Mouse (Mus musculus) MEL (cell line): ENCODE data around the gene Rcbtb2. TPM values are rescaled to one million over a fixed set of nuclear protein-coding genes. Genes with fewer than 3 reads are reported as not detected.

Experiments used
- DNase-seq: peaks from one replicate; pipeline ENCODE4 v3.0.0; 2011; ENCODE audit warnings: low read depth, low spot score
- H3K27ac ChIP-seq: 2 replicates; pipeline ENCODE4 v1.5.1; 2012; ENCODE audit warnings: low read depth, mild to moderate bottlenecking, control low read depth, low read length, moderate library complexity; ENCODE audit not compliant: control insufficient read depth
- H3K27me3 ChIP-seq, 2 experiments: fragments of 150-350 bp in 1 of 2; sonication (generic) in 1 of 2; 2 replicates each; pipeline ENCODE4 v1.6.1; 2012; ENCODE audit warnings: low read length in 2 of 2, mild to moderate bottlenecking in 2 of 2, improper control_type of control experiment in 1 of 2, moderate library complexity in 1 of 2; ENCODE audit not compliant: insufficient read depth in 2 of 2, control insufficient read depth in 1 of 2
- H3K36me3 ChIP-seq, 2 experiments: 2 replicates each; pipeline ENCODE4 v1.6.1; 2012 to 2014; ENCODE audit warnings: low read length in 2 of 2, improper control_type of control experiment in 1 of 2, inconsistent platforms in 1 of 2, mild to moderate bottlenecking in 1 of 2; ENCODE audit not compliant: insufficient read depth in 2 of 2, control insufficient read depth in 1 of 2
- H3K4me1 ChIP-seq, 2 experiments: fragments of 150-350 bp in 1 of 2; sonication (generic) in 1 of 2; 2 replicates each; pipeline ENCODE4 v1.6.1; 2012; ENCODE audit warnings: low read length in 2 of 2, improper control_type of control experiment in 1 of 2, mild to moderate bottlenecking in 1 of 2; ENCODE audit not compliant: insufficient read depth in 2 of 2, control insufficient read depth in 1 of 2
- H3K4me3 ChIP-seq, 2 experiments: fragments of 150-350 bp in 1 of 2; sonication (generic) in 1 of 2; 2 replicates each; pipeline ENCODE4 v1.5.1; 2012; ENCODE audit warnings: low read depth in 2 of 2, low read length in 2 of 2, mild to moderate bottlenecking in 2 of 2, moderate library complexity in 2 of 2, control low read depth in 1 of 2, improper control_type of control experiment in 1 of 2; ENCODE audit not compliant: control insufficient read depth in 1 of 2, insufficient read depth in 1 of 2
- H3K79me2 ChIP-seq: 2 replicates; pipeline ENCODE4 v1.6.1; 2012; ENCODE audit warnings: mild to moderate bottlenecking, low read length, moderate library complexity; ENCODE audit not compliant: control insufficient read depth, poor library complexity, insufficient read depth
- H3K9ac ChIP-seq: 2 replicates; pipeline ENCODE4 v1.6.1; 2012; ENCODE audit warnings: low read depth, mild to moderate bottlenecking, control low read depth, low read length, moderate library complexity; ENCODE audit not compliant: control insufficient read depth, poor library complexity, severe bottlenecking
- H3K9me3 ChIP-seq: fragments of 150-350 bp; sonication (generic); replicated peaks from 2 replicates; pipeline ENCODE4 v1.6.1; 2012; ENCODE audit warnings: mild to moderate bottlenecking, low read length, improper control_type of control experiment, moderate library complexity; ENCODE audit not compliant: insufficient read depth
- CHD2 ChIP-seq: IDR thresholded peaks from 2 replicates; pipeline ENCODE4 v1.6.1; 2011; ENCODE audit warnings: low read length, improper control_type of control experiment
- CTCF ChIP-seq, 3 experiments: IDR thresholded peaks in 2 of 3; conservative IDR thresholded peaks in 1 of 3; 2 replicates each; pipeline ENCODE4 v1.5.1; 2011 to 2012; ENCODE audit warnings: low read length in 3 of 3, low read depth in 2 of 3, mild to moderate bottlenecking in 2 of 3, improper control_type of control experiment in 1 of 3, inconsistent platforms in 1 of 3, mixed read lengths in 1 of 3, moderate library complexity in 1 of 3; ENCODE audit not compliant: control insufficient read depth in 1 of 3, insufficient read depth in 1 of 3, poor library complexity in 1 of 3, severe bottlenecking in 1 of 3
- E2F4 ChIP-seq: IDR thresholded peaks from 2 replicates; pipeline ENCODE4 v1.6.1; 2011; ENCODE audit warnings: low read depth, low read length, improper control_type of control experiment, borderline replicate concordance
- ELF1 ChIP-seq: IDR thresholded peaks from 2 replicates; pipeline ENCODE4 v1.6.1; 2014; ENCODE audit warnings: low read depth, mild to moderate bottlenecking, inconsistent platforms, low read length, improper control_type of control experiment, moderate library complexity
- EP300 ChIP-seq, 2 experiments: IDR thresholded peaks; 2 replicates each; pipeline ENCODE4 v1.6.1; 2011; ENCODE audit warnings: improper control_type of control experiment in 2 of 2, low read length in 2 of 2, low read depth in 1 of 2, mild to moderate bottlenecking in 1 of 2
- ETS1 ChIP-seq: IDR thresholded peaks from 2 replicates; pipeline ENCODE4 v1.6.1; 2012; ENCODE audit warnings: low read depth, mild to moderate bottlenecking, inconsistent platforms, low read length, improper control_type of control experiment, moderate library complexity
- GATA1 ChIP-seq: IDR thresholded peaks from 2 replicates; pipeline ENCODE4 v1.6.1; 2011; ENCODE audit warnings: low read depth, low read length, improper control_type of control experiment
- HCFC1 ChIP-seq: IDR thresholded peaks from 2 replicates; pipeline ENCODE4 v1.6.1; 2012; ENCODE audit warnings: low read depth, mild to moderate bottlenecking, inconsistent platforms, low read length, improper control_type of control experiment, moderate library complexity
- KAT2A ChIP-seq: conservative IDR thresholded peaks from 2 replicates; pipeline ENCODE4 v1.6.1; 2012; ENCODE audit warnings: low read depth, low read length, improper control_type of control experiment, inconsistent platforms
- MAX ChIP-seq: IDR thresholded peaks from 2 replicates; pipeline ENCODE4 v1.6.1; 2011; ENCODE audit warnings: low read length, improper control_type of control experiment
- MXI1 ChIP-seq: IDR thresholded peaks from 2 replicates; pipeline ENCODE4 v1.6.1; 2011; ENCODE audit warnings: mild to moderate bottlenecking, low read depth, low read length, improper control_type of control experiment
- NRF1 ChIP-seq: IDR thresholded peaks from 2 replicates; pipeline ENCODE4 v1.6.1; 2014; ENCODE audit warnings: low read depth, mild to moderate bottlenecking, inconsistent platforms, low read length, improper control_type of control experiment, moderate library complexity; ENCODE audit not compliant: poor library complexity, insufficient read depth, severe bottlenecking
- POLR2AphosphoS2 ChIP-seq: IDR thresholded peaks from 2 replicates; pipeline ENCODE4 v1.6.1; 2011; ENCODE audit warnings: low read length, improper control_type of control experiment
- RAD21 ChIP-seq: IDR thresholded peaks from 2 replicates; pipeline ENCODE4 v1.6.1; 2011; ENCODE audit warnings: mild to moderate bottlenecking, low read depth, low read length, improper control_type of control experiment
- RCOR1 ChIP-seq: IDR thresholded peaks from 2 replicates; pipeline ENCODE4 v1.6.1; 2012; ENCODE audit warnings: low read depth, mild to moderate bottlenecking, inconsistent platforms, low read length, improper control_type of control experiment
- SIN3A ChIP-seq: IDR thresholded peaks from 2 replicates; pipeline ENCODE4 v1.6.1; 2012; ENCODE audit warnings: low read length, improper control_type of control experiment, inconsistent platforms
- SMC3 ChIP-seq: IDR thresholded peaks from 2 replicates; pipeline ENCODE4 v1.6.1; 2011; ENCODE audit warnings: low read depth, low read length, improper control_type of control experiment
- TBP ChIP-seq: IDR thresholded peaks from 2 replicates; pipeline ENCODE4 v1.8.0; 2011; ENCODE audit warnings: low read depth, low read length, improper control_type of control experiment
- TCF12 ChIP-seq: IDR thresholded peaks from 2 replicates; pipeline ENCODE4 v1.6.1; 2014; ENCODE audit warnings: low read depth, mild to moderate bottlenecking, inconsistent platforms, low read length, improper control_type of control experiment, moderate library complexity
- UBTF ChIP-seq: IDR thresholded peaks from 2 replicates; pipeline ENCODE4 v1.6.1; 2012; ENCODE audit warnings: low read depth, mild to moderate bottlenecking, inconsistent platforms, low read length, improper control_type of control experiment, moderate library complexity, borderline replicate concordance; ENCODE audit not compliant: insufficient read depth
- USF1 ChIP-seq: IDR thresholded peaks from 2 replicates; pipeline ENCODE4 v1.6.1; 2014; ENCODE audit warnings: low read depth, mild to moderate bottlenecking, inconsistent platforms, low read length, improper control_type of control experiment, moderate library complexity
- ZC3H11A ChIP-seq: IDR thresholded peaks from 2 replicates; pipeline ENCODE4 v1.6.1; 2012; ENCODE audit warnings: low read depth, mild to moderate bottlenecking, inconsistent platforms, low read length, improper control_type of control experiment
- ZMIZ1 ChIP-seq: IDR thresholded peaks from 2 replicates; pipeline ENCODE4 v1.6.1; 2012; ENCODE audit warnings: low read depth, mild to moderate bottlenecking, inconsistent platforms, low read length, improper control_type of control experiment, moderate library complexity
- ZNF384 ChIP-seq: IDR thresholded peaks from 2 replicates; pipeline ENCODE4 v1.6.1; 2012; ENCODE audit warnings: low read depth, mild to moderate bottlenecking, inconsistent platforms, low read length, improper control_type of control experiment
- polyA plus RNA-seq, 2 experiments: library from polyadenylated mRNA; stranded (reverse) in 1 of 2; unstranded in 1 of 2; fragments of >175 nt in 1 of 2; fragments of >200 nt in 1 of 2; gene quantifications; 2 replicates each; pipeline versions ENCODE4 v1.2.1 to v1.2.4; 2012; ENCODE audit warnings: low replicate concordance in 2 of 2, low read depth in 1 of 2; ENCODE audit not compliant: insufficient read length in 2 of 2, insufficient read depth in 1 of 2, missing spikeins in 1 of 2
- total RNA-seq: library from RNA; depleted of rRNA; stranded (reverse); fragments of 300-350 nt; gene quantifications from 2 replicates; pipeline ENCODE4 v1.2.3, GENCODE M21; 2012

Rcbtb2 gene
- total and polyA plus RNA-seq, 3 experiments = 8.6 to 13.8 TPM; not detected in 1

- H3K9me3 ChIP-seq = no peaks in the 10 kb centered on the region
- TF ChIP-seq HCFC1 (no peak), TCF12 (peak; percentile 46), UBTF (no peak), E2F4 (no peak), SIN3A (peak; percentile 49; the same call in 1 of the 2 replicates), SMC3 (0 out of 2 replicates have a peak, but pooled peaks have one; percentile 24), CHD2 (no peak), MAX (no peak), ZMIZ1 (no peak), ZNF384 (peak; percentile 74), RCOR1 (0 out of 2 replicates have a peak, but pooled peaks have one; percentile 29), MXI1 (peak; percentile 69), KAT2A (no peak), ELF1 (no peak), RAD21 (peak; percentile 9), EP300 (IDR thresholded peaks at IDR 0.05; ENCODE audit: low read depth in 1 of 2, low read length in 2 of 2) (0 out of 4 replicates have a peak, but pooled peaks of 1 of the 2 experiments have one; percentile 3), POLR2AphosphoS2 (no peak), ZC3H11A (no peak), USF1 (0 out of 2 replicates have a peak, but pooled peaks have one; percentile 28), NRF1 (no peak), GATA1 (0 out of 2 replicates have a peak, but pooled peaks have one; percentile 15), CTCF (IDR thresholded peaks at IDR 0.05 in 2 of 3, conservative IDR thresholded peaks at IDR 0.05 in 1 of 3; ENCODE audit: control insufficient read depth in 1 of 3, insufficient read depth in 1 of 3, low read depth in 2 of 3, low read length in 3 of 3, poor library complexity in 1 of 3, severe bottlenecking in 1 of 3) (peak in 1 of 3 experiments; percentile 20; a peak in 1 of 6 replicates), TBP (no peak), ETS1 (peak; percentile 59)
- peaks cover 5 to 14% of the 10 kb centered on the region in 2 experiments for H3K4me1 ChIP-seq
- peak; percentile 62 for DNase-seq
- H3K27ac ChIP-seq = peak overlapping the region; percentile 9; the same call in 1 of the 2 replicates
- no peaks in the 10 kb centered on the region for H3K27me3 ChIP-seq
- H3K4me3 ChIP-seq = peak overlapping the region; percentile 41 to 63
- peak overlapping the region; percentile 8; the same call in 1 of the 2 replicates for H3K9ac ChIP-seq
- H3K79me2 ChIP-seq = no peaks in the 10 kb centered on the region
- H3K36me3 ChIP-seq = peaks cover 0 to 8% of the 10 kb centered on the region in 2 experiments; a peak in 2 of 4 replicates
Measured at GRCm38 (mm10) chr14:73116938-73117337, 5.9 kb upstream of the Rcbtb2 start.
